Mouse (Mus musculus): ENCODE results near the gene Ptprm.
A peak's percentile ranks its signal among the peaks of the same experiment; 100 is the strongest.

Ptprm gene

DNA sequence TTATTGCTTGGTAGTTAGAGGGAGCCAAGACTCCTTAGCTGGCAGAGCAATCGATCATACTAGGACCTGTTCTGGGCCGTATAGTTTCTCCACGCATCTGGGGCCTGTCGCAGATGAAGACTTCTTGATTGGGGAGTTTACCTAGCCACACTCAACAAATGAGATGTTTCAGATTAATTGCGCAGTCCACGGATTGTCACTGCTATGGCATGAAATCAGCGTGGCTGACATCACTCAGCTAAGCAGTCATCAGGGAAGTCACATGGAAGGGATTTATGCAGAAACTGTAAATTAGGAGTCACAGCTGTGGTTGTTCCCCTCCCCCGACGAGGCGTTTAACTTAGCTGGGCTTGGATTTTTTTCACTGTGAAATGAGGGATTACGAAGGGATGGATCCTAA lies 479.4 kb downstream of the Ptprm start:
- DNase-seq (ENCODE audit: low spot score): no peak

DNA sequence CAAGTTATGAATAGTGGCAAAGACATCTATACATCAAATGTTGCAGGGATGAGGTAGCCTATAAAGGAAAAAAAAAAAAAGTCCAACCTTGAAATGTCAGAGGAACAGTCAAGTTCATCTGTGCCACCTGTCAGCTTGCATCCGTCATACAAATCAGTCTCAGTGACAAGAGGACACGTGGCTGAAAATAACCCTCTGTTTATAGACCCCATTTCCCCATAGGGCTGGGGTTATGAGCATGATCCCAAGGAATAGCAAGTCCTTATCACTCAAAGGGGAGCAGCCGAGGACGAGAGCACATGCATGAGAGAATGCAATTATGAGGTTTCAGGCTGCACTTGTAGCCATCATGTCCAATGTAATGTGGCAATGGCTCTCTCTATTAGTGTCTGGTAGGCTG lies 482.9 kb downstream of the Ptprm start:
- DNase-seq (ENCODE audit: low spot score): no peak

DNA sequence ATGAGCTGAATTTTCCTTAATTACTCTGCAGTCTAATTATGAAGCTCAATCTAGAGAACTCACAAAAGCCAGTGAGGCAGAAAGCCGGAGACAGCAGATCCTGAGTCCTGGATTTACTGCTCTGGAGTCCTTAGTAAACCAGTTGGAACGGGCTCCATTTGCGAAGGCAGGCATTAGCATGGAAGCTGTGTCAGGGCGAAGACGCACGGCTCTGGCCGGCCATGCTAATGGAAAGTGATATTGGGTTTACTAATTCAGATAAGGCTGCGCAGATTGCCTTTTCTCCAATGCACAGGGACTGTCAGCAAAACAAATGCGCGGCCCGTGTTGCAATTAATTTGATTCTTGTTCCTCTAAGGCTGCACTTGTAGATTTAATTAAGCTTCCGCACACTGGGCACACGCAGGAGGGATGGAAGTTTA lies 484.7 kb downstream of the Ptprm start:
- DNase-seq (ENCODE audit: low spot score): no peak

DNA sequence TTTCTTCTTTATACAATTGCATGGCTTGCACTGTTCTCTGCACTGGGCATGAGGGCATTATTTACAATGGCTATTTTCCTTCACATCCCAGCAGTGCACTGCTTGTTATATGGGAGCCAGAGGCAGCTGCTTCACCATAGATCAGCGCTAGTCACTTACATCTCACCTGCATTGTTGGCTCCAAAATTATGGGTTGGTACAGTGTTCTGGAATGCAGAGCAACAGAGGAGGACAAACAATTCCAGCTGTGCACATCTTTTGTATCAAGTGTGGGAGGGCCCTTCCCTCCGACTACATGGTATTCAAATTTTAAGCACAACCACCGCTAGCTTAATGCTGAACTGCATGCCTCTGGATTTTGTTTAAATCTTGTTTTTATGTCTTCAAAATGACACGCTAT lies 489.8 kb downstream of the Ptprm start:
- DNase-seq (ENCODE audit: low spot score): no peak

DNA sequence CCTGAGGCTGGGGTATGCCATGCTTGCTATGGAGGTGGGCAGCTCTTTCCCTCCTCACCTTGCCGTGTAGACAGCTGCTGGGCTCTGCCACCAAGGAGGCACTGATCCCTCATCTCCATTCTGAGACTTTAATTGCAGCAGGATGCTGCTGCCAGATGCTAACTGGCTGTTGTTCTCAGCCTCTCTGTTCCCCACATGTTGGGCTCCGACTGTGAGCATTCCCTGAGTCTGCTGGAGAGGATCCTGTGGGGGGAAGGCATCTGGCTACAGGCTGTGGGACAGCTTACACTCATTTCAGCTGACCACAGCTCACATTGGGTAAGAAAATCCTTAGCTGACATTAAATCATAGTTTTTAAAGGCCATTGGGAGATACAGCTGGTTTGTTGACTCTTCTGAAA lies 492.7 kb downstream of the Ptprm start:
- DNase-seq (ENCODE audit: low spot score): no peak

DNA sequence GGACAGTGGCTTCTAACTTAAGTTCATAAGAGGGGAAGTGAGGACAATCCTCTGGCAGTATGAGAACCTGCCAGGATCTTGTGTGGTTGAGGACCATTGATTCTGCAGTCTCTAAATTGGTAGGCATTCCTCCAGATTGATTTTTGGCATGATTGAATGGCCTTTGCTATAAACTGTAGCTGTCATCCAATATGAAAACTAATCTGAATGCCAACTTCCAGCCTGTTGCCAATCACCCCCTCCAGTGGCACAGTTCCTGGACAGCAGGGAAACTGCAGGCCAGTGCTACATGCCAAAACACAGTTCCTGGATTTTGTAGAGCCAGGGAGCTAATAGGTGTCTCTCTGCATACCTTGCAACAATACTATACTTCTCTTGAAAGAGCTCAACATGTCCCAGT lies 495.5 kb downstream of the Ptprm start:
- DNase-seq (ENCODE audit: low spot score): no peak

DNA sequence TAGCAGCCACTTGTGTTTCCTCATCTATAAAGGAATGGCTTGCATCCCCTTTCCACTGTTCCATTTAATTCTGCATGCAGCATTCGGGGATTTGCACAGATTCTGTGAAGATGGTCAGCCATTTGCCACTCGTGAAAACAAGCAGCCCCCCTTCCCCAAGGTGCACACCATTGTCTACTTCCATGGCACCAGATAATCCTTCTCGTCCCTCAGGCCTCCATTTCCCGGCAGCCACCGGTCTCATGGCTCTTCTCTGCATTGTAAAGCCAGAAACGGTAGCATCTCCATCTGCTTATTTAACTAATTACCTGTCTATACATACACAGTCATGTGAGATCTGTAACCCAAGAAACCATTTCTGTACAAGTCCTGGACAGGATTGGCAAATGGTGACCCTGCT lies 501.8 kb downstream of the Ptprm start:
- DNase-seq (ENCODE audit: low spot score): no peak

DNA sequence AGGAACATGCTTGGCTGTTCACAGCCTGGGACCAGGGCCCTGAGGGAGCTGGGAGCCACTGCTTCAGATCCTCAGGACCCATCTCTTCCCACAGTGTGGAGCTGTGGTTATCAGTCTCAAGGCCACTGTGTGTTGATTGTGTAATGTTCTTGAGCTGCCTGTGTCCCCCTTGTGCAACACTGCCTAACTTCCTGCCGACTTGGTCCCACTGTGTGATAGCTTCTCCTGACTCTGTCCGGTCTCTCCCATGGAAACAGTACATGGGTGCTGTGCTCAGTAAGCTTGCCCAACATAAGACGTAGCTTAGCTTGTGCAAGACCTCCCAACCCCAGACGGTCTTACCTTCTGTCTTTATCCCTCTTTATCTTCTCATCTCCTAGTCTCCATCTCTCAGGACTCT lies 507.2 kb downstream of the Ptprm start:
- peak; percentile 26 for DNase-seq (ENCODE audit: low spot score)

DNA sequence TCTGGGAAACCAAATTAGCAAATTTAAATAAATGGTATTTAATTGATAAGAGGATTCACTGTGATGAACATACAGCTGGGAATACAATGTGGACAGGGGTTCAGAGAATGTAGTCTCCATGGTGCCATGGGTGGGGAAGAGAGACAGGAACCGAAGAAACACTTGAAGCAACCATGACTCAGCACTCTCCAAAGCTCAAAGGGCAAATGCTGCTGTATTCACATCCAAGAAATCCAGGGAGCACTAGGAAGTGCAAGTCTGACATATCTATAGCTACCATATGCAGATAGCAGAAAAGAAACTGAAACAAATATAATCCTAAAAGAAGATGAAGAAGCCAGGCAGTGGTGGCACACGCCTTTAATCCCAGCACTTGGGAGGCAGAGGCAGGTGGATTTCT lies 531.9 kb downstream of the Ptprm start:
- no peak for DNase-seq (ENCODE audit: low spot score)

DNA sequence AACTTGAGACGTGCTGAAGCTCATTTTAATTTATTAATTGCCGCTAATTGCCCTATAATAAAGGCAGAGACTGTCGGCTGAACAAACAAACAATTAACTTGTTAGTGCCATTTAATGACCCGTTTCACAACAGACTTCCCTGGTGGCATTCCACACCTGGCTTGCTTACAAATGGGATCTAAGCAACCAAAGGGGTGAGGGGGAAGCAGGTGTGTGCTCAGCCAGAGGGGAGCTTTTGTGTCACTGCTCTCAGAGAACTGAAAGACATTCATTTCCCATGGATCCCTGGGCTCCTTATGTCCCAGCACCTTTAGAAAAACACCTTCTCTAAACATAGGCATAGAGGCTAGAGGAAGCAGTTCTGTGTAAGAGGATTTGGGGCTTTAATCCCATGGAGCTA lies 536.9 kb downstream of the Ptprm start:
- no peak for DNase-seq (ENCODE audit: low spot score)

DNA sequence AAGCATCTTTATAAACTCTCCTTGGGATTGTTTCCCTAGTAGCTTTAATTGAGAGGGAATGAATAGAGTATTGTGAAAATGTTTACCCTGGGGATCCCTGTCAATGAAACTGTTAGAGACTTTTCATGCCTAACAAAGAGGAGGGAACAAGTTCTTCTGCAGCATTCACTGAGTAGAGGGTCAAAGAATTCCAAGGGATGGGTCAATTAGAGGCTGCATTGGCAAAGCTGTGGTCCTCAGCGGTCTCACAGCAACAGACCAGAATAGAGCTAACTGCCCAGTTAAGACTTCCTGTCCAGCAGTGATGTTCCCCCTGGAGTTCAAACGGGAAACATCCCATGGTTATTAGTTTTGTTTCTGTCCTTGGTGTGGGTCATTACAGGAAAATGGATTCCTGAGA lies 538.3 kb downstream of the Ptprm start:
- DNase-seq (ENCODE audit: low spot score): no peak

DNA sequence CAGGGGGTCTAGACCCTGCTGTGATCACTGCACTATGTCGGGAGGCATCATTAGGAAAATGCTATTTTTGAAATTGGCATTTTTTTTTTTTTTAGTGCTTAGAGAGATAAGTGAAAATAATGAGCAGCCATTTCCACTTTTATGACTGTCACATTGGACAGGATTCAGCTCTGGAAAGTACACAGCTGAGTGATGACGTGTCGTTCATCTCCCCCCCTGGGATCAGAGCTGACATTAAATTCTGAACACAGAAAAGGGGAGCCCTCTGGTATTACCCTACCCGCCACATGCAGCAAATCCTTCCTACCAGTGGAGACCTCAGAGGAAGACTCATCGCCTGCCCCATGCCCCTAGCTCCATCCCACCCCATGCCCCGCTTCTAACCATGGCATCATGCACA lies 540.5 kb downstream of the Ptprm start:
- DNase-seq (ENCODE audit: low spot score): no peak

DNA sequence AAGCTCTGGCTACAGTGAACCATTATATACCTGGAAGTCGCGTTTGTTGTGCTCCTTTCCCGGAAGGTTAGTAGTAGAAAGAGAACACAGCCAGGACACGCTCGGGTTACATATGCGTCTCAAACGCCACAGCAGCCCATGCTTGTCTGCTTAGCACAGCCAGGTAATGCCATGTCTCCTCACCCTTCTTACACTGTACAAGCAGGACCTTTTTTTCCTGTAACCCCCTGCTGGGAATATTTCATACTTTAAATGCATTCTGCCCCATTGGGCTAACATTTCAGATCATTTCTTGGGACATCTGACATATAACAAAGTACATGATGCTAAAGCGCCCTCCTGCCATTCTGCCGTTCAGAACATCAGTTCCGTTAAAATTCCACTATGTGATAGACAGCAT lies 540.9 kb downstream of the Ptprm start:
- no peak for DNase-seq (ENCODE audit: low spot score)

DNA sequence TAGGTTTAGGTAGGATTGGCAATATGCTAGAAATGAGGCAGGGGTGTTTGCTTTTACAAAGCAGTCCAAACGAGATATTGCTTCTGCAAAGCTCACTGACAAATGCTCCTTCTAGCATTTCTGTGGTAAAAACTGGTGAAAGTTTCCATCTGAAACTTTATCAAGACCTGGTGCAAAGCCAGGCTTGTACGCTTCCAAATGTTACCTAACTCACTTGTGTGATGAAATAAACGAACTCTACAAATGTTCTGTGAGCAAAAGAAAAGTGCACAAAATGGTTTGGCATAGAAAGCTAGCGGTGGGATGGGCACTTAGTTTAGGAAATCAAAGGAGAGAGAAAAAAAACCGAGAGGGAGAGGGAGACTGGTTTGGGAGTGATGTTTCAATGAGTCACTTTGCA lies 544.5 kb downstream of the Ptprm start:
- no peak for DNase-seq (ENCODE audit: low spot score)

DNA sequence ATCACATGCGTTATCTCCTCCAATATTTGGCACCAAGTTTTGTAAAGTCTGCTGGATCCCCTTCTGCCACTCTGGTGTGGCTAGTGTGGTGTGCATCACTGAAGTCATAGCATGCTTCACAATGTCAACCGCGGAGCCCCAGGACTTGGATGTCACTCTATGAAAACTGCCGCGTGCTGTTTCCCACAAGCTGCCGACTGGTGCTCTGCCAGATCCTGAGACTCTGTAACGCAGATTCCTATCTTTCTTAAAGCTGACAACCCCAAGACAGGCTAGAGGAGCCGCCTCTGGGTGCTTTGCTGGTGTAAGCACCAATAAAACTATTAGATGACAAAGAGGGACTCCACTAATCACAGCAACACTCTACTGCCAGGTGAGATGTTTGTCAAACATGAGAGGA lies 546.1 kb downstream of the Ptprm start:
- DNase-seq (ENCODE audit: low spot score): no peak

DNA sequence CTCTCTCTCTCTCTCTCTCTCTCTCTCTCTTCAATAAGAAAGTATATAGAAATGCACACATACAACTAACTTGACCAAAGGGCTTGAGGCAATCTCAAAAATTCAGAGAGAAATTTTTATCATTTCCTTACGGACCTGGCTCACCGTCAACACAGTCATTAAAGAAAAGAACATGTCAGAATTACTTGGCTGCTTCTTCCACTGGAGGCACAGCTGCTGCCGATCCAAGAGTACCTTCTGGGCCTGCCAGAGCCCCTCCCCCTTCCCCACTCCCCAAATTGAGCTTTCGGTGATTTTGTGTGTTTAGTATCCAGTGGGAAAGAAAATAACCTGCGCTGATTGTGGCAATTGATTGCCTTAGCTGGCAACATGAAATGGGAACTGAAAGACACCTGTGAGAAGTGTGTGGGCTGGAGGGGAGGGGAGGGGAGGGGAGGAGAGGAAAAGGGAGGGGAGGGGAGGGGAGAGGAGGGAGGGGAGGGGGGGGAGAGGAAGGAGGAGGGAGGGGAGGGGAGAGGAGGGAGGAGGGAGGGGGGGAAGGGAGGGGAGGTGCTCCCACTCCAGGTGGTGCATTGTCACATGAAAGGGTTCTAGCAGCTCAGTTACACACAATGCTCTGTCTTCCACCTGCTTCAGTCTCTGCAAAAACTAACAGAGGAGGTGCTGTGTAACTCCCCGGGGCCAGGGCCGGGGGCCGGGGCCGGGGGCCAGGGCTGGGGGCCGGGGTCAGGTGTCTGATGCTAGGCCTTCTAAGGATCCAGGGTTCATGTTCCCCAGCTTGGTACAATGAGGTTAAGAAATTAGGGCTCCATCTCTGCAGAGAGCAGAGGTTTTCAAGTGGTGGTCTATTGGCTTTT lies 552.2 kb downstream of the Ptprm start:
- DNase-seq (ENCODE audit: low spot score): no peak

DNA sequence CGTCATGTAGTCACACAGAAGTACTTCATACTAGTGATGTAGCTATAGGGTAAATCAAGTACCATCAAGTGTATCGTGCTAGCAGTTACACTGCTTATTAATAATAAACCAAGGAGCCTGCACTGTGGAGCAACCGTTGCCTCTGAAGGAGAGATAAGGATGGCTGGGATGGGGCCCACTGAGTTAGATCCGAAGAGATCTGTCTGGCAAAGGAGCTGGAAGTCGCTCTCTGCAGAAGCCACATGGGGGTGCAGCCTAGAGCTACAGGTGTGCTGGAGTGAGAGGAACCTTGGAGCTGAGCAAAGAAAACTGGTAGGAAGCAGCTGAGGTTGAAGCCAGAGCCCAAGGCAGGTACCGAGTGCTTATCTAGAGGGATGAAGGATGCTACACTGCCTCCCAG lies 554.0 kb downstream of the Ptprm start:
- DNase-seq (ENCODE audit: low spot score): no peak

DNA sequence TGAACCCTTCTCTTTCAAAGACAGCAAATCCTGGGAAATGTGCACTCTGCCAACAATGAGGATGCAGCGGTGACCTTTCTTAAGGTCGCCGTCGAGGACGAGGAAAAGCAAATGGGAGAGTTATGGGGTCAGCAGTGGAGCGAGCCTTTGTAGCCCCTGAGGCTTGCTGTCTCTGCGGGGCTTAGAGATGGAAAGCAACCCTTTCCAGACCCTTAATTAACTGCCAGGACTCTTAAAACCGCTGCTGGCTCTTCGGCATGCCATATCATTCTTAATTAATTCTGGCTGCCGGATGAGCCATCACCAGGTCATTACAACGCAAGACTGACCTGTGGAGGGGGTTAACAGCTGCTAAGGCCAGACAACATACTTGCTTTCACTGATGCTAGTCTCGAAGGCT lies 568.1 kb downstream of the Ptprm start:
- DNase-seq (ENCODE audit: low spot score): no peak

DNA sequence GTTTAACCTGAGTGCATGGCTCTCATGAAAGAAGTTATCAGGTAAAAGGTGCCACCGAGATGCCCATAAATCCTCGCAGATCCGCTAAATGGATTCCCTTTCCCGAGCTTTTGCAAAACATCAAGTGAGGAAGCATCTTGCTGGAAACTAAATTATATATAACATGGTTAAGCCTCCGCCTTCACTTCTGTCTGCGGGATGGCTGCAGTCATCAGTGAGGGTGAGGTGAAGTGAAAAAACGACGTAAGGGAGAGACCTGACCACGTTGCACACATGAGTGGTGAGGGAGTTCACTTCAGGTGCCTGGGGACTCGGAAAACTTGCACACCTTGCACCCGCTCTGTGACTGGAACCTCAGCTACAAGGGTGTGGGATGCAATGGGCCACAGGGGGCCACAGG lies 568.7 kb downstream of the Ptprm start:
- DNase-seq (ENCODE audit: low spot score): no peak

DNA sequence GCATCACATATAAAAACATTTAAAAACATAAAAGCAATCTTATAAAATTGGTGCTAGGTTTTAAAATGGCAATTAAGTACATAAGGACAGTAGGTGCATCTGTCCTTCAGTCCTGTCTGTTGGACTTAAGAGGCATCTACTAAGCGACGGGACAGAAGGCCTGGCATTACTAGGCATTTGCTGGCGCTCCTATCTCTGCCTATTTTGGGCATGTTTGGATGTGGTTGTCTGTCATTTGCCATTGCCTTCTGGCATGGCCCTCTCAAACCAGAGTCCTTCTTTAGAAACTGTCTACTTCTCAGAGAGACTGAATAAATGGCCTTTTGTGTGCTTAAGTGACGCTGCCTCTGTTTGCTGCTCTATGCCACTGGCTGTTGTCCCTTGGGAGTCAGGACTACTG lies 570.7 kb downstream of the Ptprm start:
- DNase-seq (ENCODE audit: low spot score): no peak

DNA sequence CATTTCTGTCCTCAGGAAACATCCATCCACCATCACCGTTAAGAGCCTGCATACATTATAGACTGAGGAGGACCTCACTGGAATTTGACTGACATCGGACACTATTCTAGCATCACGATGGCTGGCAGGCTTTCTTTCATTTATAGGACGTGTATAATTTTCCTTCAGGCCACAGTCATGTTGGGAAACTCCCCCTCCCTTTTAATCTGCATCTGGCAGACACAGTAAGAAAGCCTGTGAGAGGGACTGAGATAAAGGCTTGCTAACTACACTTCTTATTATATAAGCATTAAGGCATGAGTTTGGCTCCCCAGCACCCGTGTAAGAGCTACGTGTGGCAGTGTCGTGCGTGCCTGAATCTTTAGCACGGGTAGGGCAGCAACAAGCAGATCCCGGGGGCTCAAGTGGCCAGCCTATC lies 571.2 kb downstream of the Ptprm start:
- DNase-seq (ENCODE audit: low spot score): no peak

DNA sequence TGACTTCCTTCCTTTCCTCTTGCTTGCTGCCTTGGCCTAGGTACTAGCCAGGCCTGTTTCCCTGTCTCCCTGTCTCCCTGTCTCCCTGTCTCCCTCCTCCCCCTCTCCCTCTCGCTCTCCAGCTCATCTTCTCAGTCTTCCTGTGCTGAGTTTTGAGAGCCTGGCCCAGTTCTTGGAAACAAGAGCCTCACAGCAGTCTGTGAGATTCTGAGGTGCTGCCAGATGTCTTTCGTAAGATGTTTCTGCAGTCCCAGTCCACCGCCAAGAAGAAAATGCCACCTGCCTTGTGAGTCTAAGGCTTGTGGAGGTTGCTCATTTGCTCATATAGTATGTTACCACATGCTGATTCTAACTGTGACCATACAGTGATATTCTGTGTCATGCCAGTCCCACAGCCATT lies 572.3 kb downstream of the Ptprm start:
- no peak for DNase-seq (ENCODE audit: low spot score)

DNA sequence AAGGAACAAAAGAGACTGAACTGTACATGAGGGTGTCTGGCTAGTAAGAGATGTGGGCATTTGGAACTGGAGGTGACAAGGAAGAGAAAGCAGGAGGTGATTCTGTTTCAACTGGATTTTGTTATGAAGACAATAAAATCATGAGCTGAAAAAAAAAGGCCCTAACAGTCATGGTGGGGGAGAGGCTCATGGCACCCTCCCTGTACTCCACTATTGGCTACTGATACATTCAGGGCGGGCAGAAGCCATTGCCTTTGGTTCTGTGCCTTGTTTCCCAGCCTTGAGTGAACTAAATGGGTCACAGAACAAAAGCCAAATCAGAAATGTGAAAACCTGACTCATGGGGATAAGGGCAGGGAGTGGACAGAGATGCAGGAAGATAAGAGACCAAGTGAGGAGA lies 575.2 kb downstream of the Ptprm start:
- no peak for DNase-seq (ENCODE audit: low spot score)
